Mouse (Mus musculus) gastrocnemius, adult 2 months (tissue): ENCODE measurements around the gene Xirp2. TPM values are rescaled to one million over a fixed set of nuclear protein-coding genes. Genes with fewer than 3 reads are reported as not detected.
"Not testable (repeated sequence)": the region's sequence is repeated elsewhere in the genome, so short reads cannot be mapped to it uniquely, and the experiment has no call there.

ENCODE experiments used
- DNase-seq: peaks from one replicate; pipeline ENCODE4 v3.0.0; 2022
- H3K27ac ChIP-seq: fragments of 200-600 bp; 2 replicates; pipeline ENCODE4 v1.8.1; 2022; ENCODE audit warnings: mild to moderate bottlenecking
- H3K4me3 ChIP-seq: fragments of 200-600 bp; 2 replicates; pipeline ENCODE4 v1.8.1; 2022; ENCODE audit warnings: mild to moderate bottlenecking, moderate library complexity
- CTCF ChIP-seq: fragments of 200-600 bp; IDR thresholded peaks from 2 replicates; pipeline ENCODE4 v1.8.1; 2022; ENCODE audit warnings: antibody characterized with exemption, mild to moderate bottlenecking, moderate library complexity
- intact Hi-C: fragments of 180-260 bp; cut with DNase I; formaldehyde crosslinking; loops from one replicate; pipeline ENCODE4 v1.15.1; 2025
- long read RNA-seq, 2 experiments: library from polyadenylated mRNA; stranded (forward); transcript quantifications; one replicate each; pipeline ENCODE4 v2.0.0; 2021
- total RNA-seq, 2 experiments: library from RNA; stranded (reverse); gene quantifications; 2 replicates each; pipeline ENCODE4 v1.2.3; 2021

The Xirp2 gene
- total RNA-seq = 1,000 to 10,000 TPM in 1 of 2 experiments, 100 to 1,000 TPM in 1; 998 to 1,127 TPM
- long read RNA-seq, experiment 1, full-length matches to known transcripts = 4 of 394 reads
- long read RNA-seq, experiment 1, partial matches to known transcripts = 378 of 394 reads
- long read RNA-seq, experiment 1, other reads (novel, unspliced or antisense) = 12 of 394 reads
- long read RNA-seq, experiment 2, full-length matches to known transcripts = 1 of 359 reads
- long read RNA-seq, experiment 2, partial matches to known transcripts = 347 of 359 reads
- long read RNA-seq, experiment 2, other reads (novel, unspliced or antisense) = 11 of 359 reads

DNA sequence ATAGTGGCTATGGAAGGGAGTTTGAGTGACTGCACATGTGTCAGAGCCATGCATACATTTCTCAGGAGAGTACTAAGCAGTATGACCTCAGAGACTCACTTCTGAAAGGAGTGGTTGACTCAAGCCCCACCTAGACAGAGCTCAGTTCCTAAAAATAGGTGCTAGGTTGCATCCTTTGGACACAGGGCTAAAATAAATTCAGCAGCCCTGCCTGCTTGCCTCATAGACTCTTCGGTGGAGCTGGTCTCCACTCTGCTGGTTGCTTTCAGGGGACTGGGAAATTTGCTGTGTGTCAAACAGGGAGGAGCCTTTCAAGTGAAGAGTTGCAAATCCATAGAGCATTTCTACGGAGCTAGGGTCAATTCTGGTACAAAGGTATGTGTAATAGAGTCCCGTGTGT, at the start of gene Xirp2:
Gene Xirp2 (plus strand): TSS at position 223 of the 400 bp plus-strand sequence.
- peak within 1 kb of the TSS; percentile 76 for H3K4me3 ChIP-seq
- TF ChIP-seq CTCF = peak; percentile 12; the same call in 1 of the 2 replicates
- DNase-seq = peak; percentile 72
- peak within 1 kb of the TSS; percentile 93 for H3K27ac ChIP-seq
- intact Hi-C loops = no loop called here

DNA sequence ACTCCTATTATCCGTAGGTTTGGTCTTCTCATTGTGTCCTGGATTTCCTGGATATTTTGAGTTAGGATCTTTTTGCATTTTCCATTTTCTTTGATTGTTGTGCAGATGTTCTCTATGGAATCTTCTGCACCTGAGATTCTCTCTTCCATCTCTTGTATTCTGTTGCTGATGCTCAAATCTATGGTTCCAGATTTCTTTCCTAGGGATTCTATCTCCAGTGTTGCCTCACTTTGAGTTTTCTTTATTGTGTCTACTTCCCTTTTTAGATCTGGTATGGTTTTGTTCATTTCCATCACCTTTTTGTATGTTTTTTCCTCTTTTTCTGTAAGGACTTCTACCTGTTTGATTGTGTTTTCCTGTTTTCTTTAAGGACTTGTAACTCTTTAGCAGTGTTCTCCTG, 32.4 kb upstream of the Xirp2 start, which contains the start of gene Gm21830:
Gene Gm21830 (plus strand): TSS at position 301 of the 400 bp plus-strand sequence.
- DNase-seq, H3K27ac ChIP-seq, intact Hi-C loops, H3K4me3 ChIP-seq: not testable (repeated sequence)

DNA sequence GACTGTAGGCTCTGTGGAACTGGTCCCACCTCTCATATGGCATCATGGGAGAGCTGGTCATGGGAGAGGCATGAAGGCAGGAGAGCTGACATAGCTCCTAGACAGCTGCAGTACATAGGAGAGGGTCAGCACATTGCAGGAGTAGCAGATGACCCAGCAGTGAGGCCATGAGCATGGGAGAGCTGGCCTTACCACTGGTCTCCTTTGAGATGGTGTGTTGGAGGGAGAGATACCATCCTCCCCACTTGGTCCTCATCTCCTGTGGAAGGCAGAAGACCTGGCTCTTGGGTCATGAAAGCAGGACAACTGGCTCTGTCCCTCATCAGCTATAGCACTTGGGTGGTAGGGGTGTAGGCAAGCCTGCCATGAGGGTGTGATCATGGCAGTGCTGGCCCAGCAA, 24.9 kb upstream of the Xirp2 start:
- Histone ChIP-seq H3K27ac (no peak overlapping the region), H3K4me3 (no peak overlapping the region)
- no peak for TF ChIP-seq CTCF
- intact Hi-C loops = no loop called here
- no peak for DNase-seq

DNA sequence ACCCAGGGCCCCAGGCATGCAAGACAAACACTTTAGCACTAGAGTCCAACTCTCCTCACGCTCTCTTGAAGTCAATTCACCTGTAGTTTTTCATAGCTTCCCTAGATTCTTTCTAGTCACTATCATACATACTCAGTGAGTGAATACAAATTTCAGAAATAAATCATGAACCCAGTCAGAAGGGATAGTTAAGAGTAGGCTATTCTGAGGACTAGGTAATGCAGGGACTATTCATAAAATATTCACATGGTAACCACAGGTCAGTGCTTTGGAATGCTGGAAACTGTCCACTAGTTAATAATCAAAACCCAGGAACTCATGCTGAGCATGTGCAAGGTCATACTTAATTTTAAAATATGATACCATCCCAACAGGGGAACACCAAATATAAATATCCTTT, 23.0 kb upstream of the Xirp2 start:
- intact Hi-C loops = no loop called here
- H3K4me3 ChIP-seq = no peak overlapping the region
- TF ChIP-seq CTCF = no peak
- no peak for DNase-seq
- H3K27ac ChIP-seq = no peak overlapping the region

DNA sequence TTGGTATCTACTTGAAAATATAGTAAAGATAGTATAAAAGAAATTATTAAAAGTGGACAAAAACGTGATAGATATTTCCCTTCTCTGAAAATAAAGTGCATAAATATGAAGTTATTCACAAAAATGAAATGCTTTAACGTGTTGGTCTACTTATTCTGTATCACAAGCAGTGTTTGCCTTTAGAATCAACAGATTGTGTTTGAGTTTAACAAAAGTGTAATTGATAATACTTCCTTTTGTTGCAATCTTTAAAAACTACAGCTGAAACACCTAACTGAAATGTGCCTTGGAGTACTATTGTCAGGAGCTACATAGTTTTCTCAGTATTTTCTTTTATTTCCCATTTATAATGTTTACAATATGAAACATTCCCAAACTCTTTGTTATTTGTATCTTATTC, 12.7 kb upstream of the Xirp2 start, which contains the start of gene Gm26727:
Gene Gm26727 (minus strand): TSS at position 101 of the 400 bp plus-strand sequence.
- no peak for TF ChIP-seq CTCF
- H3K27ac ChIP-seq = no peak within 1 kb of the TSS
- no peak for DNase-seq
- intact Hi-C loops = no loop called here
- H3K4me3 ChIP-seq = no peak within 1 kb of the TSS

DNA sequence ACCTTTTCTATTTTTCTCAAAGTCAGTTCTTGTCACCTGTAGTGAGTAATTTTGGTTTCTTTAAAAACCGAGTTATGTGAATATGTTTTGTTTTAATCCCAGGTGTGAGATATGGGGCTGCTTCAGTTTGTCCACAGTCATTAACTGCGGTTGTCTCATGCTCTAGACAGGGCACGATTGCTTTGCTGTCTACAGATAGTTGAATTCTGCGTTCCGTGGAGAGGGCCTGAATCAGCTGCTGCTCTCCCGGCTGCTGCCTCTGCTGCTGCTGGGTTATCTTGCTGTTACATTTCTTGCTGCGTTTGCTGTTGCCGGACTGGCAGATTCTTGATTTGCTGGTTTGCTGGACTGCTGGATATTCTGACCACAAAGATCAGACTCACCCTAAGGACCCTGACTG, 7.5 kb upstream of the Xirp2 start:
- TF ChIP-seq CTCF = no peak
- H3K4me3 ChIP-seq = no peak overlapping the region
- intact Hi-C loops = no loop called here
- DNase-seq = no peak
- H3K27ac ChIP-seq = no peak overlapping the region

DNA sequence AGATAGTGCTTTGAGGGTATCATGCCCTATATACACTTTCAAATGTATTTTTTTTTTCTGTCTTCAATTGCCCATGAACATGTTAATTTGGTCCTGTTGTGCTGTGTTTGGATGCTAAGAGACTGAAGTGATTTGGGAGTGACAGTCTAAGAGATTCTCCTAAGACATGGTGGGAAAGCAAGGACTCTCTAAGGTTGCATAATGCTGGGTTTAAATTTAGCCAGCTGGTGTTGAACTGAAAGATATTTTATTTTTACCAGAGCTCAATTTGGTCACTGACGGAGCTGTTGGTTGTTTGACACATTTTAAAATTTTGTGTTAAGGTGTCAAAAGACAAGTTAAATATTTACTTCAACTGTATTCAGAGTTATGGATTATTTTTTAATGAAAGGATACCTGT, 970 bp downstream of the Xirp2 start:
- intact Hi-C loops = no loop called here
- no peak for TF ChIP-seq CTCF
- no peak for DNase-seq
- Histone ChIP-seq H3K4me3 (peak overlapping the region; percentile 76), H3K27ac (peak overlapping the region; percentile 93)

DNA sequence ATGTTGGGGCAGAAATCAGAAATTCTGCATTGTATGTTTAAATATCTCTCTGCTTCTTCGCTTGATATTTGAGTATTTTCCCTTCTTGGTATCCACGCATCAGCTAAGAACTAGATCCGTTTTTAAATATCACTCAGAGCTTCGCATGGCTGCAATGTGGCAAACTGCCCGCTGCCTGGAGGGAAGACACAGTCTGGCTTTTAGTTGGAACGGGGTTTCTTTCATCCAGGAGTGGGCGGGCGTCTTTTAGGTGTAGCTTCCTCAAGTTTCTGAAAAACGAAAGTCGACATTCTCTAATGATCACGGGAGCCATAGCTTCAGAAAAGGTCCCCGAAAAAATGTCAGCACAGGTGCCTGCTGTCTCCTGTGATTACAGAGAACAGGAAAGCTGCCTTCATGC, 1.4 kb downstream of the Xirp2 start:
- DNase-seq = peak; percentile 79
- Histone ChIP-seq H3K27ac (peak overlapping the region; percentile 93), H3K4me3 (peak overlapping the region; percentile 76)
- intact Hi-C loops = no loop called here
- TF ChIP-seq CTCF = no peak

DNA sequence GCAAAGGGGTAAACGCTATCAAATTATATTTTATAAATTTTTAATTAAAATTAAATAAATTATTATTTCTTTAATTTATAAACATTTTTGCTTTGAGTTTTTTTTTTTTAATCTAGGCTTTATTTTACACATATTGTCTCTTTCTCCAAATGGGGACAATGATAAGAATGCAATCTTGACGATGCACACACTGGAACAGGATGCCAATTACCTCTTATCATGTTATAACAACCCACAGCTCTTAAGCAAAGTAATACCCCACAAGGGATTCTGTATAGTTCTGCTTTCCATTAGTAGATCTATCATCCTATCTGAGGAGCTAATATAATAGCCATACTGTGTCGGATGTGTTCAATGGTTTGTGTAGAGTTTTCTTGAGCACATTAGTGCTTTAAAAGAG, 15.1 kb downstream of the Xirp2 start:
- intact Hi-C loops = no loop called here
- H3K4me3 ChIP-seq = no peak overlapping the region
- no peak overlapping the region for H3K27ac ChIP-seq
- DNase-seq = no peak
- TF ChIP-seq CTCF = no peak

DNA sequence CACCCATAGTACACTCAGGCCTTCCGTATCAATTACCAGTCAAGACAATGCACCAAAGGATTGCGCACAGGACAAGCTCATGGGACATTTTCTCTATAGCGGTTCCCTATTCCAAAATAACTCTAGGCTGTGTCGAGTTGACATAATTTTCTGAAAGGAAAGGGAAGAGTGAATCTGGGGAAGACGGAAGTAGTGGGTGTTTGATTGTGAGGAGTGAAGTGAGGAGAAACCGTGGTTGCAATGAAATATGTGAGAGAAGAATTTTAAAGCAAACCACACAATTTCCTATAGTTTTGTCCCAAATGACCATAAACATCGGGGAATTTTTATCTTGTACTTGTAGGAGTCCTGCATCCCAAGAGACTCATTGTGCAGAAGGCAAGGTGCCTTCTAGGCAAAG, 21.2 kb downstream of the Xirp2 start:
- DNase-seq = no peak
- no peak overlapping the region for H3K27ac ChIP-seq
- H3K4me3 ChIP-seq = no peak overlapping the region
- no peak for TF ChIP-seq CTCF
- intact Hi-C loops = no loop called here

DNA sequence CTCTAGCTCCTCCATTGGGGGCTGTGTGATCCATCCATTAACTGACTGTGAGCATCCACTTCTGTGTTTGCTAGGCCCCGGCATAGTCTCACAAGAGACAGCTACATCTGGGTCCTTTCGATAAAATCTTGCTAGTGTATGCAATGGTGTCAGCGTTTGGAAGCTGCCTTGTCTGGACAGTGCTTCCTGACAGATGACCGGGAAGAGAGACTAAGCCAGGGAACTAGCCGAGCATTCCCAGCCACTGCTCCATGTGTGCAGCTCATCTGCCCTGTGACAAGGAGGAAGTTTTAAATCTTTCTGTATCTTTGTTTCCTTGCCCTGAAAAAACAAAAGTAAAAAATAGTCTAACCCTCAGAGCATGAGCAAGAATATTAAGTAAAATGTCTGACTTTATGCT, 24.2 kb downstream of the Xirp2 start:
- intact Hi-C loops = not testable (repeated sequence)

DNA sequence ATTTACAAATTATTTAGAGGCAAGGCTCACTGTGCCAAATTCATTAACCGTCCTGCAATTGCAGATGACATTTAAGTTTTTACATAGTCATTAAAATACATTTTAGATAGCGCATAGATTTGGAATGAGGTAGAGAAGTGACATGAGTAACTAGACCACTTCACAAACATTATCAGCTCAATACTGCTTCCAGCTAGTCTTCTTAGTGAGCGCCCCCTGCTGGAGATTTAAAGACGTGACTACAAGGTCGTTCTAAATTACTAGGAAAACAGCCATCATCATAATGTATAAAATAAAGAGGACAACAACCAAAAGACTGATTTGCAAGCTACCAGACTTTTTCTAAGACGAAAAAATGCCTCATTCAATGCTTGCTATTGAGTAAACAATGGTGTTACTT, 32.0 kb downstream of the Xirp2 start:
- peak; percentile 54 for DNase-seq
- intact Hi-C loops = loop anchor here (5.0 kb wide), 1 partner anchor 250 kb away; no protein-coding TSS in a partner anchor
- no peak overlapping the region for H3K4me3 ChIP-seq
- TF ChIP-seq CTCF = peak; percentile 72
- peak overlapping the region; percentile 59; the same call in 1 of the 2 replicates for H3K27ac ChIP-seq

More for the DNA sequence above, 24.2 kb downstream of the Xirp2 start:
- H3K27ac ChIP-seq, H3K4me3 ChIP-seq, DNase-seq: not testable (repeated sequence)

DNA sequence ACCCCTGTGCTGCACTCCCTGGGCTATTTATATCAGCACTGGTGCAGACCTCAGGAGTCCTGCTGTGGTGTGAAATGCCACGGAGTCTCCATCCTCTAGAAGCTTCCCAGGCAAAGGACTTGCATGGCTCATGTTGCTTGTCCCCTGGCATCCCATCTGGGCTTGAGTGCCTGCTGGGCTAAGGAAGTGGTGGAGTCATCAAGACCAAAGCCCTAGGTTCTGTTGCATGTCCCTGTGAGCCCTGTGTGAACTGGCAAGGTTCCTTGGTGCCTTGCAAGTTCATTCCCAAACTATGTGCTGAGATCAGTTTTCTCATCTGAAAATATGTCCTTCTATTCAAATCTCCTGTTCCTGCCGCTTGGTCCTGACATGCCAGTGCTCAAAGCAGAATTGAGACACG, 35.2 kb downstream of the Xirp2 start:
- TF ChIP-seq CTCF = no peak
- intact Hi-C loops = no loop called here
- peak overlapping the region; percentile 45 for H3K4me3 ChIP-seq
- DNase-seq = peak; percentile 88
- H3K27ac ChIP-seq = peak overlapping the region; percentile 83

DNA sequence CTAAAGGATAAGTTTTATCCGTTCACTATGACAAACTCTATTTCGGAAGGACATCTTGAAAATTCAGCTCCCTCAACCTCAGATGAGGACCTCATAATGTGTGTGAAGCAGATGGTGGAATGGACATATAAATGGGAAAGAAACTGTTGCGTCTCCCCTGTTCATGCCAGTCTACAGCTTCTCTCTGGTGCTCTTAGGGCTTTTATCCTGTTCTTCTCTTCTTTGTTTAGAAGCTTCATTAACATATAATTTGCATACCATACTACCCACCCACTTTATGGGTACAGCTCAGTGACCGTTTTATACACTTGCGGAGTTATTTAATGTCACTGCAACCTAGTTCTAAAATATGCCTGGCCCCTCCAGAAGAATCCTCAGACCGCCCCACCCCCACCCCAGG, 40.9 kb downstream of the Xirp2 start:
- no peak for TF ChIP-seq CTCF
- no peak for DNase-seq
- H3K4me3 ChIP-seq = no peak overlapping the region
- H3K27ac ChIP-seq = peak overlapping the region; percentile 7; the same call in 1 of the 2 replicates
- intact Hi-C loops = no loop called here
